Mouse (Mus musculus): ENCODE results near the gene Kdm8. TPM values are rescaled to one million over a fixed set of nuclear protein-coding genes. Genes with fewer than 3 reads are reported as not detected.

The Kdm8 gene
- 7.7 and 8.1 TPM in 2 replicates for polyA plus RNA-seq (2015; fragmentation: Nextera tagmentation; extraction: Ambion mirVana)

DNA sequence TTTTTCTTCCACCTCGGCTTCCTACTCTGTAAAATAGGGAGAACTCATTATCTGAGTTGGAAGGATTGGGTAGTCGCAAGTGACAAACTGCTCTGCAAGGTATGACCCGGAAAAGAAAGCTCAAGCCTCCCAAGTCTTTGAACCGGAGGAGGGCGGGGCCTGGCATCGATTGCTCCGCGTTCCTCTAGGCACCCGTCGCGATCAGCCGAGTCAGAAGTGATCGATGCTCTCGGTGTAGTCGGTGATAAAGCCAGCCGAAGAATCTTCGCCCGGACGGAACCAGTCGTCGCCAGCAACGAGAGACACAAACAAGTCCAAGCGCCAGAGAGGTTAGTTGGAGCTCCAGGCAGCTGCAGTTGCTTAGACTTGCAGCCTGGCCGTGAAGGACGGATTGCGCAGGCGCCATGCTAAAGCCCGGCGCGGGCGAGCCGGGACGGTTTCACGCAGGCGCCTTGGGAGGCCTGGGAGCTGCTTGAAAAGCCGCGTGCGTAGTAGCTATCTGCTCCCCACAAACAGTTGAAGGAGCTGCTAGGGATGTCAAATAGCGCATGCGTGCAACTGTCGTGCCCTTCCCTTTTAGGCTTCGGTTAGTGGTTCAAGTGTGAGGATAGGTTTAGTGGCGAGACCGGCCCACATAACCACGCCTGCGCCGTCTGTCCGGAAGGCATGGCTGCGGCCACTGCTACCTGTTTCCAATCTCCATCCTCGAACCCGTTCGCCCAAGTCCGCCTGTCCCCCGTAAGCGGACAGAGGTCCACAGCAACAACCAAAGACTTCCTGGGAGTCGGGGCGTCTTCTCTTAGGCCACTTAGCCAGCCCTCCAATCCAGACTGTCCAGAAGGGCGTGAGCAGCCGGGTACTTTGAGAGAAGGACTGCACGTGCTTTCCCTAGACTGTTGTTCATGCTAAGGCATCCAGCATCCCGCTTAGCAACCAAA lies at the start of gene Kdm8:
Gene Kdm8 (plus strand): TSS at position 213 of the 938 bp plus-strand sequence.
- H3K4me3 ChIP-seq (replicated peaks; ENCODE audit: low read depth, low read length) = peak within 1 kb of the TSS; percentile 57
- H3K4me1 ChIP-seq (replicated peaks; ENCODE audit: insufficient read depth, low read length) = peaks cover 7% of the 10 kb centered on the region; the same call in 1 of the 2 replicates
- H3K9ac ChIP-seq (ENCODE audit: low read depth, low read length) = peak within 1 kb of the TSS; percentile 83
- no peak for TF ChIP-seq CTCF (IDR thresholded peaks at IDR 0.05; ENCODE audit: low read depth)
- H3K4me2 ChIP-seq (ENCODE audit: low read length) = peak within 1 kb of the TSS; percentile 72
- H3K27ac ChIP-seq = peak within 1 kb of the TSS; percentile 98
- no peaks in the 10 kb centered on the region for H3K9me3 ChIP-seq (replicated peaks; ENCODE audit: low read length)
- DNase-seq (ENCODE audit: low spot score) (peak; percentile 98), ATAC-seq (replicated peaks; ENCODE audit: low FRiP score, low read depth) (peak; percentile 94)
- H3K27me3 ChIP-seq (ENCODE audit: insufficient read depth, low read length) = no peaks in the 10 kb centered on the region
- no peaks in the 10 kb centered on the region for H3K36me3 ChIP-seq (ENCODE audit: insufficient read depth, low read length)
- WGBS = 2% methylated on average over 61 of the region's 61 CpGs

DNA sequence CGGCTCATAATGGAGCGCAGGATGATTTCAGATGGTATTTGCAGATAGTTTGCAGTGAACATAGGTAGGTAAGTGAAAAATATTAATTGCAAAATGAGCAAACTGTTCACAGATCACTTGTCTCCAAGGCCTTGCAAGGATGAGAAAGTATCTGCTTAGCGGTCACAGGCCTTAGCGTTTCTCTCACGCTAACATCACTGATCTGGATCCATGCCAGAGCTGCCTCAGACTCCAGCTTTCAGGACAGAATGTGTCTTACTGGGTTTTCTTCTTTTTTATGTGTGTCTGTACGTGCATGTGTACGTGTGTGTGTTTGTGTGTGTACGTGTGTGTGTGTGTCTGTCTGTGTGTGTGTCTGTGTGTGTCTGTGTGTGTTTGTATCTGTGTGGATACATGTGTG lies 46.4 kb upstream of the Kdm8 start:
- Histone ChIP-seq H3K9ac (ENCODE audit: low read depth, low read length) (no peak overlapping the region), H3K4me2 (ENCODE audit: low read length) (no peak overlapping the region), H3K36me3 (ENCODE audit: insufficient read depth, low read length) (no peaks in the 10 kb centered on the region), H3K9me3 (replicated peaks; ENCODE audit: low read length) (no peaks in the 10 kb centered on the region), H3K27me3 (ENCODE audit: insufficient read depth, low read length) (no peaks in the 10 kb centered on the region; the same call in 1 of the 2 replicates), H3K4me1 (replicated peaks; ENCODE audit: insufficient read depth, low read length) (no peaks in the 10 kb centered on the region), H3K4me3 (replicated peaks; ENCODE audit: low read depth, low read length) (no peak overlapping the region), H3K27ac (no peak overlapping the region)
- 75% methylated on average over 8 of the region's 8 CpGs for WGBS
- no peak for DNase-seq (ENCODE audit: low spot score)
- no peak for ATAC-seq (replicated peaks; ENCODE audit: low FRiP score, low read depth)
- no peak for TF ChIP-seq CTCF (IDR thresholded peaks at IDR 0.05; ENCODE audit: low read depth)

DNA sequence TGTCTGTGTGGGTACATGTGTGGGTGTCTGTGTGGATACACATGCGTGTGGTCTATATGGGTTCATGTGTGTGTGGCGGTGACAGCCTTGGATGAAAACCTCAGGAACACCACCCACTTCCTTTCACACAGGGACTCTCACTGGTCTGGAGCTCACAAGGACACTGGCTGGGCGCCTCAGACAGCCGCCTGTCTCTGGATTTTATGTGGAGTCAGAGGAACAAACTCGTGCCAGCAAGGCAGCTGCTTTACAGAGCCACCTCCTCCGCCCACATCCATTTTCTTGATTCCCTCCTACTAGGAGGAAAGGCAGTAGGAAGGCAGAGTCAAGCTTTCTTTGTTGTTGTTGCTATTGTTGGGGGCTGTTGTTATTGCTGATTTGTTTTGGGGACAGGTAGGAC lies 45.8 kb upstream of the Kdm8 start:
- TF ChIP-seq CTCF (IDR thresholded peaks at IDR 0.05; ENCODE audit: low read depth) = no peak
- H3K4me2 ChIP-seq (ENCODE audit: low read length) = no peak overlapping the region
- no peaks in the 10 kb centered on the region for H3K36me3 ChIP-seq (ENCODE audit: insufficient read depth, low read length)
- no peak overlapping the region for H3K9ac ChIP-seq (ENCODE audit: low read depth, low read length)
- H3K27ac ChIP-seq = no peak overlapping the region
- ATAC-seq (replicated peaks; ENCODE audit: low FRiP score, low read depth) = no peak
- H3K4me3 ChIP-seq (replicated peaks; ENCODE audit: low read depth, low read length) = no peak overlapping the region
- H3K9me3 ChIP-seq (replicated peaks; ENCODE audit: low read length) = no peaks in the 10 kb centered on the region
- H3K4me1 ChIP-seq (replicated peaks; ENCODE audit: insufficient read depth, low read length) = no peaks in the 10 kb centered on the region
- DNase-seq (ENCODE audit: low spot score) = peak; percentile 7
- WGBS = 57% methylated on average over 6 of the region's 6 CpGs
- H3K27me3 ChIP-seq (ENCODE audit: insufficient read depth, low read length) = no peaks in the 10 kb centered on the region; the same call in 1 of the 2 replicates

DNA sequence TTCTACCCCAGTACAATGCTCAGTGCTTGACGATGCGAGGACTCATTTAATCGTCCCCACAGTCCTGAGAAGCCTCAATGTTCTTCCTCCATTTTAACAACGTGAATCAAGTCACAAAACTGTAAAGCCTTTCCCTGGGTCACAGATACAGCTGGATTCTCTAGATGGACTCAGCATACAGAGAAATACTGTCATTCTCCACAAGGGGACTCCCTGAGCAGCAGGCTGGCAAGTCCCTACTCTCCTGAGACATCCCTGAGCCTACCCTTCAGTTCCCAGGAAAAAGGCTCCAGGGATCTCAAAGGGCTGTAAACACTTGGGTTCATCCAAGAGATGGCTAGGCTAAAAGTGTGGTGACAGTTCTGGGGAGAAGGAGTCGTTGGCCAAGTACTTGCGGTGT lies 37.3 kb upstream of the Kdm8 start:
- no peak for DNase-seq (ENCODE audit: low spot score)
- Histone ChIP-seq H3K27ac (no peak overlapping the region), H3K9me3 (replicated peaks; ENCODE audit: low read length) (no peaks in the 10 kb centered on the region), H3K9ac (ENCODE audit: low read depth, low read length) (no peak overlapping the region), H3K36me3 (ENCODE audit: insufficient read depth, low read length) (no peaks in the 10 kb centered on the region), H3K4me2 (ENCODE audit: low read length) (no peak overlapping the region), H3K27me3 (ENCODE audit: insufficient read depth, low read length) (no peaks in the 10 kb centered on the region), H3K4me1 (replicated peaks; ENCODE audit: insufficient read depth, low read length) (no peaks in the 10 kb centered on the region), H3K4me3 (replicated peaks; ENCODE audit: low read depth, low read length) (no peak overlapping the region)
- peak; percentile 49 for TF ChIP-seq CTCF (IDR thresholded peaks at IDR 0.05; ENCODE audit: low read depth)
- no peak for ATAC-seq (replicated peaks; ENCODE audit: low FRiP score, low read depth)
- 76% methylated on average over 6 of the region's 6 CpGs for WGBS

DNA sequence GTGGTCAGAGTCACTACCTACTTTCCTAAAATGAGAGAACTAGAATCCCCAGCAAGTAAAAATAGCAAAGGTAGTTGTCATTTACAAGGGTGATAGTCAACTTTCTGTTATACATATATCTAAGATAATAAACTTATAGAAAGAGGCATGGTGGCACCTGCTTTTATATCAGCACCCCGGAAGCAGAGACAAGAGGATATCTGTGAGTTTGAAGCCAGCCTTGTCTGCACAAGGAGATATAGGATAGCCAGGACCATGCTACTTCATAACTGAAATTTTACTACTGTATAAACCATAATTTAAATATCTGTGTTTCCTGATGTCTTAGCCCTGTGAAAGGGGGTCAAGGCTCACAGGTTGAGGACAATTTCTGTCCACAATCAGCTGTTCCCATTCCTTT lies 29.4 kb upstream of the Kdm8 start:
- DNase-seq (ENCODE audit: low spot score) (no peak), ATAC-seq (replicated peaks; ENCODE audit: low FRiP score, low read depth) (no peak)
- no peak overlapping the region for H3K4me3 ChIP-seq (replicated peaks; ENCODE audit: low read depth, low read length)
- H3K4me2 ChIP-seq (ENCODE audit: low read length) = no peak overlapping the region
- no peaks in the 10 kb centered on the region for H3K9me3 ChIP-seq (replicated peaks; ENCODE audit: low read length)
- H3K27ac ChIP-seq = no peak overlapping the region
- H3K9ac ChIP-seq (ENCODE audit: low read depth, low read length) = no peak overlapping the region
- H3K36me3 ChIP-seq (ENCODE audit: insufficient read depth, low read length) = no peaks in the 10 kb centered on the region
- WGBS = 90% methylated on average over 1 of the region's 1 CpGs
- TF ChIP-seq CTCF (IDR thresholded peaks at IDR 0.05; ENCODE audit: low read depth) = no peak
- no peaks in the 10 kb centered on the region for H3K27me3 ChIP-seq (ENCODE audit: insufficient read depth, low read length)
- no peaks in the 10 kb centered on the region for H3K4me1 ChIP-seq (replicated peaks; ENCODE audit: insufficient read depth, low read length)

DNA sequence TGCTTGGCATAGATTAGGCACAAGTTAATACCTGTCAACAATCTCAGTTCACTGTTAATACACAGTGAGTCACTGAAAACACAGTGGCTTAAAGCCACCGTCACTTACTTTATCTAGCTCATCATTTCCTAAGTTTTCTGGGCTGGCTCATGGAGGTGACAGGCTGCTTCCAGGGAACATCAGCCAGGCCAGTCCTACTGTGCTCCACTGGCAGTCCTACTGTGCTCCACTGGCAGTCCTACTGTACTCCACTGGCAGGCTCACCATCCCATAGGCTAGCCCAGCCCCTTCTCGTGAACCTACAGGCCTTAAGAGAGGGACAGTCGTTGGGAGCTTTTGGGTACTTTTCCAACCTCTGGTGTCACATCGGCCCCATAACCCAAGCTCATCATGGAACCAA lies 28.7 kb upstream of the Kdm8 start:
- Histone ChIP-seq H3K36me3 (ENCODE audit: insufficient read depth, low read length) (no peaks in the 10 kb centered on the region), H3K4me2 (ENCODE audit: low read length) (no peak overlapping the region), H3K4me1 (replicated peaks; ENCODE audit: insufficient read depth, low read length) (no peaks in the 10 kb centered on the region), H3K27ac (no peak overlapping the region), H3K9ac (ENCODE audit: low read depth, low read length) (no peak overlapping the region), H3K27me3 (ENCODE audit: insufficient read depth, low read length) (no peaks in the 10 kb centered on the region), H3K4me3 (replicated peaks; ENCODE audit: low read depth, low read length) (no peak overlapping the region), H3K9me3 (replicated peaks; ENCODE audit: low read length) (no peaks in the 10 kb centered on the region)
- ATAC-seq (replicated peaks; ENCODE audit: low FRiP score, low read depth) (no peak), DNase-seq (ENCODE audit: low spot score) (no peak)
- TF ChIP-seq CTCF (IDR thresholded peaks at IDR 0.05; ENCODE audit: low read depth) = no peak
- 80% methylated on average over 4 of the region's 4 CpGs for WGBS

Data from kidney, postnatal 0 days (tissue).